Mouse (Mus musculus) yolk sac, embryonic 10.5 days (tissue): ENCODE data around the gene Glyatl3.

Experiments used
- DNase-seq: peaks from one replicate; pipeline ENCODE4 v3.0.0-alpha.2; 2017; ENCODE audit warnings: low spot score

The Glyatl3 gene

DNA sequence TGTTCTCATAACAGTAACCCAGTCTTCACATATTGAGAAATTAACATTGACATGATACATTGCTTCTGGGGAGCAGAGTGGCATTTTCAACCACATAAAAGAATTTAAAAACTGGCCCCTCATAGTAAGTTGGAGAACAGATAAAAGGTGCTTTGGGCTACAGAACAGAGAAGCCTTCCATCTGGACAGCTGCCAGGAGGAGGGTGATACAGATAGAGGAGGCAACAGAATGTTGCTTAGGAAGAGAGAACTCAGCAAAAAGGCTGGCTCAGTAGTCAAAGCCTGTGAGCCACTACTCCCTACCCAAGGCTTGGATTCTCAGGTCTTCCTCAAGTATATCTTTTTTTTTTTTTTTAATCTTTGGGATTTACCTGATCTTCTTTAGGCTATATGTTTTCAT, 59.1 kb downstream of the Glyatl3 start:
- no peak for DNase-seq
